Mouse (Mus musculus) right cerebral cortex, postnatal 25 days (tissue): ENCODE measurements around the gene Ptprn.
"Not testable (repeated sequence)": the region's sequence is repeated elsewhere in the genome, so short reads cannot be mapped to it uniquely, and the experiment has no call there.

Source experiments
- DNase-seq: peaks from one replicate; pipeline ENCODE4 v3.0.0; 2022

The Ptprn gene

GRCm38 (mm10) chr1:75252308-75252707 lies 12.0 kb downstream of the Ptprn start:
- no peak for DNase-seq

DNA sequence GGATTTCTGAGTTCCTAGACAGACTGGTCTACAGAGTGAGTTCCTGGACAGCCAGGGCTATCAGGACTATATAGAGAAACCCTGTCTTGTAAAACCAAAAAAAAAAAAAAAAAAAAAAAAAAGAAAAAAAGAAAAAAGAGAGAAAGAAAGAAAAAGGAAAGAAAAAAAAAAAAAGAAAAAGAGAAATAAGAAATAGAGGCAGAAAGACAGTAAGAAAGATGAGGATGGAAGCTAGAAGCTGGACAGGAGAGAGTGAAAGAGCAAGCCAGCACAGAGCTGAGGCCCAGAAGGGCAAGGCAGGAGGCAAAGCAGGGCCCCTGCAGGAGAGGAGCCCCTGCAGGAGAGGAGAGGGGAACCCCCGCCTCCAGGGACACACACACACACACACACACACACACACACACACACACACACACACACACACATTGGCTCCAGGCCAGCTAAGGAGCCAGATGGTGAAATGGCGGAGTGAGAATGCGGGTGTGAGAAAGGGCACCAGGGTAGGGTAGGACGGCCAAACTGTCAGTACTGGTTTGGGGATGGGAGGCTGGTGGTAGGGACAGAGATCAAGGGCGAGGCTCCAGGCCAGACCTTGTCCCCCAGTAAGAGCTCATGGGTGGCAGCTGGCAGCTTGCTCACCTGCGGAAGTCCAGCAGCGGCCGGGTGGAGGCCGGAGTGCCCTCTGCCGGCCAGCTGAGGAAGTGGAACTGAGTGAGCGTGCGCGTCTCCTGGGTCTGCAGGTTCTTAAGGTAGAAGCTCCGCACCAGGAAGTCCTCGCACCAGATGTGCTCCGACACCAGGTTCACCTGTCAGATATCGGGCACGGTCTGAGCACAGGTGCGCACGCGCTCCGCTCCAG lies 13.0 kb downstream of the Ptprn start:
- DNase-seq = peak; percentile 75

DNA sequence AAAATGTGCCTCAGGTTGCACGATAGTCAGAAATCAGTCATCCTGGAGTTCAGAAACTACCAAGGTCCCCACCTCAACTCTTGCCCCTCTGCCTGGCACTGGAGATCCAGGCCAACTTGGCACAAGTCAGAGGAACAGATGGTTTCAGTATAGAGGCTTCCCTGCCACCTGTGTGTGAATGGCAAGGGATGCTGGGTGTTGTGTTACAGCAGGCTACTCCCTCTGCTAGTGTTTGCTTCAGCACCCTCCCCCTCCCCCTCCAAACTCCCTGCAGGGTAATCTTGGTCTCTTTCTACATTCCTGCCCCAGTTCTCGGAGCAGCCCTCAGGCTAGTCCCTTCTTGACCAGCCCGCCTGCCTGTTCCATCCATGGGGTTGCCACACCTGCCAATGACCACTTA lies 13.8 kb downstream of the Ptprn start:
- no peak for DNase-seq

GRCm38 (mm10) chr1:75248041-75248772 lies 16.1 kb downstream of the Ptprn start:
- no peak for DNase-seq

- DNase-seq = no peak
Observed at GRCm38 (mm10) chr1:75247071-75247930, 17.0 kb downstream of the Ptprn start.

DNA sequence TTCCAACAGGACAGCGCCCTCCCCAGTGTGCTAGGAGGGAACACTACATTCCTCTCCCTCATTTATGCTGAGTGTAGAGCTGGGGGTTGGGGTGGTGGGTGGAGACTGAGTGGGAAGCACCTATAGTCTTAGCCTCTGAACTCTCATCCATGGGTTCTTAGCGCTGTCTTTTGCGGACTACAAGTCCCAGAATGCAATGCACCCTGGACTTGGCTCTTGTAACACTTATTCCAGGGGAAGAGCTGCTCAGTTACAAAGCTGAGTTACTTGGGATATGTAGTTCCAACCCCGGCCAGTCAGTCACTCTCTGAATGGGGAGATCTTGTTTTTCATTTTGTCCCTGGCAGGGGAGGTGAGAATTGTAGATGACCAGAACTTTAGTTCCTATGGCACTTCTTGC lies 19.5 kb downstream of the Ptprn start:
- no peak for DNase-seq

DNA sequence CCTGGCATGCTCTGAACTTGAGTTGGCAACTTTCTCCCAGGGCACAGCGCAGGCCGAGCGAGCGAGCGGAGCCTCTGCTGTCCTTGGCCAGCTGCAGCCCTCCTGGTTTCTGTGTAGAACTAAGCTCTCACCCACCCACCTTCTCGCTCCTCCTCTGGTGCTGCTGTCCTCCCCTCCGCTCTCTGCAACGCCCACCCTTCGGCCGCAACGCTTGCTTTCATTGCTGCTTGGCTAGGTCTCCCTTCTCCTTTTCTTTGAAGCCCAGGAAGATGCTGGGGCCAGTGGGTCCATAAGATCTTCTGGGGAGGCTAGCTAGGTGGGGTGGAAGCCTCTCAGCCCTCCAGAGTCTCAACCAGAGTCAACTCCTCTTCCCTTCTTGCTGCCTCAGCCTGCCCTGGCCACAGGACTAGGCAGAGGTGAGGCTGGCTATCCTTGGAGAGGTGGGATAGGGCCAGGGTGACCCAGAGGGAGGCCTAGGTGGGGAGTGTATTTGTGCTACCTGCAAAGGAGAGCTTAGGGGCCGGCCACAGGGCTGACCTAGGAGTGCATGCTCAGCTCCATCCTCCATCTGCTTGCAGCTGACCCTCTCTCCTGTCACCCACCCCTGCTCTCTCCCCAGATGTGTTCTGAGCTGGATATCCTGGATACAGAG lies 20.0 kb downstream of the Ptprn start:
- DNase-seq = no peak

GRCm38 (mm10) chr1:75243411-75243810 lies 20.9 kb downstream of the Ptprn start:
- DNase-seq = no peak

DNA sequence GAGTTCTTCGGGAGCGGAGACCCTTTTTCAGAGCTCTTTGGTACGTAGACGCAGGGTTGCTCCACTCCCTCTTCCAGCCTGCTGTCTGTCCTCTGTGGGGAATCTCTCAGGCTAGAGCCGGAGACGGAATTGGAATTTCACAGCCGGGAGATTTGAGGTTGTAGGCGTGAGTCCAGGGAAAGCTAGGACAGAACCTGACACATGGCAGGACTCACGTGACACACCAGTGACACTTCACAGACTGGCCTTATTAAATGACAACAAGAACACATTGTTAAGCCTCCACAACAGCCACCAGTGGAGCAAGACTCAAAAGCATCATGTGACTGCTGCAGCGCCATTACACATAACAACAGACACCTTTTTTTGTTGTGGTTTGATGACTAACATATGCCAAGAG lies 24.7 kb downstream of the Ptprn start:
- no peak for DNase-seq

DNA sequence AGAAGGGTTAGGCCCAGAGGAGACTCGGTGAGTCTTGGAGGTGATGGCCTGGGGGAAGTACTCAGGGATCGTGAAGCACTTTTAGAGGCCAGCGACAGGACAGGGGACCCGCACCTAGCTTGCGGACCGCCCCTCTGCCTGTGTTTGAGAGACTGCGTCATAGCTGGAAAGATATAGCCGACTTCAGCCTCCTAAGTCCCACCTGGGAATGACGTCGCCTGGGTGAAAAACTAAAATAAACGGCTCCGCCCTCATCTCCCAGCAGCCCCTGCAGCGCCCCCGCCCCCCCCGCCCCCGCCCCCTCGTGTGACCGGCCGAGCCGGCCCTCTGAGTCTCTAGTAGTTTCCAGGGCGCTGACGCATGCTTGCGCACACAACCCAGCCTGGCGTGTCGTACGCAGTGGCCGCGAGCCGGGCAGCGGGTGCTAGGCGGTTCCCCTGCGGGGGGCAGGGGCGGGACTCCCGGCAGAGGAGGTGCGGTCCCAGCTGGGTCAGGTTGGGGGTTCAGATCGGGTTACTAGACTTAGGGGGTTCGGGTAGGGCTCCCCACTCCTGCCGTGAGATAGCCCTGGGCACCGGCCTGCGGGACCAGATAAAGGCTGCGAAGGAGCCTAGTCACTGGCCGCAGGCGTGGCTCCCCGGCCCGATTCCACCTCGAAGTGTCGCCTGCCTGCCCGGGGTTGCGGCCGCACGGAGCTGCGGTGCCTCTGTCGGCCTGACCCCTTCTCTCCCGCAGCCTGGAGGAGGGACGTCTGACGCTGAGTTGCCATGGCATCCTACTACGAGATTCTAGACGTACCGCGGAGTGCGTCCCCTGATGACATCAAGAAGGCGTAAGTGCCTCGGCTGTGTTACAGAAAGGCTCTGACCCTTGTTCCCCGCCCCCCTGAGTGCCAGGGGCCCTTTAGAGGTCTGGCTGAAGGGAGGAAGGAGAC lies 27.9 kb downstream of the Ptprn start, which contains the start of gene Dnajb2:
Gene Dnajb2 (plus strand): TSS at position 290 of the 934 bp plus-strand sequence.
- peak; percentile 87 for DNase-seq

DNA sequence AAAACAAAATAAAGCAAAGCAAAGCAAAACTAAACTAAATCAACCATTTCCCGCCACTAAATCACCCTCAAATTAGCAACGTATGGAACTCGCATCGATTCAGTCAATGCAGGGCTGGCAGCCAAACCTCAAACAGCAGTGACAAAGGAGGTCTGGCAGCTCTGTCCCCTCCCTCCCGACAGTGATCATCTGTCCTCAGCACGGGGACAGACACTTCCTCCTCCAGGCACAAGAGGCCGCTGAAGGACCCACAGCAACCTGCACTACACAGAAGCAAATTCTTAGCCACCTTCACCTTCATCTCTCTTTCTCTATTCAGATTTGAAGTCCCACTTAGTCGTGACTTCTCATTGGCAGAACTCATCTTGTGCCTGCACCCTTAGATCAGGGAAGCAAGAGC lies 29.7 kb downstream of the Ptprn start:
- DNase-seq = peak; percentile 72

DNA sequence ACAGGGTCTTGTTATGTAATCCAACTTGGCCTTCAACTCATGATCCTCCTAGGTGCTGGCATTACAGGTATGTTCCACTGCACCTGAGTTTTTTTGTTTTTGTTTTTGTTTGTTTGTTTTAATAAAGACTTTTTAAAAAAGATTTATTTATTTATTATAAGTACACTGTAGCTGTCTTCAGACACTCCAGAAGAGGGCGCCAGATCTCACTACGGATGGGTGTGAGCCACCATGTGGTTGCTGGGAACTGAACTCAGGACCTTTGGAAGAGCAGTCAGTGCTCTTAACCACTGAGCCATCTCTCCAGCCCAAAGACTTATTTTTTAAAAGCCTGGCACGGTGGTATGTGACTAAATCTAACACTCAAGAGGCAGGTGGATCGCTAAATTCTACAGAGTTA lies 31.8 kb downstream of the Ptprn start:
- not testable (repeated sequence) for DNase-seq

- no peak for DNase-seq
Observed at GRCm38 (mm10) chr1:75231664-75232152, 32.6 kb downstream of the Ptprn start, which contains the start of gene A630095N17Rik. TSS of gene A630095N17Rik (minus strand) at chr1:75232102.

- DNase-seq = no peak
Observed at GRCm38 (mm10) chr1:75231224-75231623, 33.1 kb downstream of the Ptprn start.

DNA sequence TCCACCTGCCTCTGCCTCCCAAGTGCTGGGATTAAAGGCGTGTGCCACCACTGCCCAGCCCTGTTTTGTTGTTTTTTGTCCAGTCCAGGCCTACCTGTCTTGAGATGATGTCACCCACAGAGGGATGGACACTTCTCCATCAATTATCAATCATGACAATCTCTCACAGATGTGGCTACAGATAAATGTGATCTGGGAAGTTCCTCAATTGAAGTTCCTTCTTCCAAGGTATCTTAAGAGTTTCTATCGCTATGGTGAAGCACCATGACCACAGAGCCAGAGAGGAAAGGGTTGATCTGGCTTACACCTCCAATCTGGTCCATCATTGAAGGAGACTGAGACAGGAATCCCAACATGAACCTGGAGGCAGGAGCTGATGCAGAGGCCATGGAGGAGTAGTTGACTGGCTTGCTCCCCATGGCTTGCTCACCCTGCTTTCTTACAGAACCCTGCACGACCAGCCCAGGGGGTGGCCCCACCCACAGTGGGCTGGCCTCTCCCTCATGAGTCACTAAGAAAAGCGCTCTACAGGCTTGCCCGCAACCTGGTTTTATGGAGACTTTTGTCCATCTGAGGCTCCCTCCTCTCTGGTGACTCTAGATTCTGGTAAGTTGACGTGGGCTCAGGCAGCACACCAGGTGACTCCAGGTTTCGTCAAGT lies 33.8 kb downstream of the Ptprn start:
- DNase-seq = no peak

DNA sequence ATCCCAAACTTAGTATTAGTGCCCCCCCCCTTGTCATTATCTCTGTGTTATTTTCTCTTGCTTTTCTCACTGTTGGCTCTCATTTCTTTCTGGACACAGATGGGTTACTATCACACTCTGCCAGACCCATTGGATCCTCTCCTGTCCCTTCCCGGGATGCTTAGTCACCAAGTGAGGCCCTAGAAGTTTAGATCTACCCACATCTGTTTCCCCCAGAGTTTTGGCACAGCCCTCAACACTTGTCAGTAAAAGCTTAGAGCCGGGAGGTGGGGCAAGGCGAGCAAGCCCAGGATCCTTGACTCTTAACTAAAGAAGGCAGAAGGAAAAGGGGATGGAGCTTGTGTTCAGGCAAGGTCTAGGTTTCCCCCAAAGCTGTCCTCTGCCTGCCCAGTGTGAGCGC lies 35.1 kb downstream of the Ptprn start:
- no peak for DNase-seq

DNA sequence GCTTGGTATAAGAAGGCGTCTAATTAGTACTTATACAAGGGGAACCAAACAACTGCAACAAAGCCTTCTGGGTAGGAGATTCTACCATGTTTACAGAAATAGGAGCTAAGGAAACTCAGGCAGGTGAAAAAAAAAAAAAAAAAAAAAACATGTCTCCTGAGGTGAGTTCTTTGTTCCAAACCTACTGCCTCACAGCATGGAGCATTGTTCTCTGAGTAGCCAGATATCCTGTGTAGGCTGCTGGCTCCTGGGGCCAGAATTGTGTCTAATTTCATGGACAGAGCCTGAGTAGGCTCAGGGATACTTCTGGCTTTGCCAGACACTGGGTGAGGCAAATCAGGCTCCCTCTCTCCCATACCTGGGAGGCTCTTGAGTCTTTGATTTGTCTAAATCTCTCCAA lies 36.6 kb downstream of the Ptprn start:
- DNase-seq = no peak

GRCm38 (mm10) chr1:75226138-75226537 lies 38.2 kb downstream of the Ptprn start:
- no peak for DNase-seq

DNA sequence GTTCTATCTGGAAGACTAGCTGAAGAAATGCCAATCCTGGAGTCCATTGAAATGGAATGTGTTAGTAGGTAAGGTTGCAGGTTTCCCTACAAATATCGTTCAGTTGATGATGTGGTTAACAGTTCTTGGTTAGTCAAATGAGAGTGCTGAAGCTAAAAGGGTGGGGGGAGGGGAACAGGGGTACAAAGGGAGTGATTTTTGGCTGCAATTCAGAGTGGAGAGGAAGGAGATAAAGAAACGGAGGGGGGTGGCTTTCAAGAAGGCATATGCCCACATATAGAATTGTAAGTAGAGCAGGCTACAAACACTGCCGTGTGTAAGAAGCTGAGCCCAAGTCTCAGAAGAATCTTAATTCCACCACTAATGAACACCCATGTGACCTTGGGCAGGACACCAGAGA lies 38.8 kb downstream of the Ptprn start:
- DNase-seq = no peak

- no peak for DNase-seq
Observed at GRCm38 (mm10) chr1:75223532-75223931, 40.8 kb downstream of the Ptprn start.

DNA sequence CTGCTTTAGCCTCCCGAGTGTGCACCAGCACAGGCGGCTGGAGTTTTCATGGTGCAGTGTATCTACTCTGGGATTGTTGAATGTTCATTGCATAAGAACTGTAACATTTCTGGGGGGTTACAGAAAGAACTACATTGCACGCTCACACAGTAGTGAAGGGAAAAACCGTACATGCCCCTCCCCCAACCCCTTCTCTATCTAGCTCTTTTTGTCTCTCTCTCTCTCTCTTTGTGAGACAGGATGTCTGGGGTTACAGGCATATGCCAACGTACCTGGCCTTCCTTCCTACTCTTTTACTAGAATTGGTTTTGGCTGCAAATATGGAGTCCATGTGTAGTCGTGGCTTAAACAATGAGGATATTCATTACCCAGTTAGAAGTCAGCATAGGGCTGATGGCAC lies 41.4 kb downstream of the Ptprn start:
- DNase-seq = no peak
